Mouse (Mus musculus) spleen, adult 2 months (tissue): ENCODE data around the gene Tprkb. TPM values are rescaled to one million over a fixed set of nuclear protein-coding genes. Genes with fewer than 3 reads are reported as not detected.
"Not testable (repeated sequence)": the region's sequence is repeated elsewhere in the genome, so short reads cannot be mapped to it uniquely, and the experiment has no call there.

Experiments
- DNase-seq, 2 experiments: peaks; one replicate each; pipeline versions ENCODE4 v3.0.0 to v3.0.0-alpha.2; 2012 to 2021; ENCODE audit warnings: low spot score in 2 of 2, low read depth in 1 of 2
- H3K27ac ChIP-seq: fragments of 200-500 bp; 2 replicates; pipeline ENCODE4 v1.5.1; 2012; ENCODE audit warnings: low read length, inconsistent platforms; ENCODE audit not compliant: insufficient read depth
- H3K27me3 ChIP-seq: fragments of 200-500 bp; 2 replicates; pipeline ENCODE4 v1.6.1; 2012; ENCODE audit warnings: mild to moderate bottlenecking, moderate library complexity, low read length, inconsistent platforms; ENCODE audit not compliant: control insufficient read depth, insufficient read depth
- H3K36me3 ChIP-seq: fragments of 200-500 bp; 2 replicates; pipeline ENCODE4 v1.6.1; 2012; ENCODE audit warnings: mild to moderate bottlenecking, low read length, inconsistent platforms; ENCODE audit not compliant: control insufficient read depth, insufficient read depth
- H3K4me1 ChIP-seq: fragments of 200-500 bp; 2 replicates; pipeline ENCODE4 v1.6.1; 2011; ENCODE audit warnings: inconsistent platforms; ENCODE audit not compliant: control insufficient read depth, insufficient read depth, insufficient read length
- H3K4me3 ChIP-seq: fragments of 200-500 bp; 2 replicates; pipeline ENCODE4 v1.5.1; 2011; ENCODE audit warnings: mild to moderate bottlenecking, inconsistent platforms; ENCODE audit not compliant: insufficient read depth, insufficient read length; ENCODE audit errors: extremely low read depth
- CTCF ChIP-seq: fragments of 200-500 bp; IDR thresholded peaks from 2 replicates; pipeline ENCODE4 v1.5.1; 2011; ENCODE audit warnings: mild to moderate bottlenecking, inconsistent platforms; ENCODE audit not compliant: insufficient read depth, insufficient read length, insufficient replicate concordance; ENCODE audit errors: extremely low read depth
- POLR2A ChIP-seq: fragments of 200-500 bp; IDR thresholded peaks from 2 replicates; pipeline ENCODE4 v1.6.1; 2011; ENCODE audit warnings: low read depth, low read length, inconsistent platforms
- WGBS: fragments of 180-500 bp; shearing (Covaris S2); methylation state at CpG from one replicate; pipeline ENCODE4 v1.1.7; 2018; 5-methylcytosine and 5-hydroxymethylcytosine counted together
- polyA plus RNA-seq: library from polyadenylated mRNA; depleted of rRNA; stranded (reverse); fragments of >200 nt; gene quantifications from 2 replicates; pipeline ENCODE4 v1.2.3, GENCODE M21; 2012

Gene Tprkb
- polyA plus RNA-seq, 1 experiment = 7.2 TPM

DNA sequence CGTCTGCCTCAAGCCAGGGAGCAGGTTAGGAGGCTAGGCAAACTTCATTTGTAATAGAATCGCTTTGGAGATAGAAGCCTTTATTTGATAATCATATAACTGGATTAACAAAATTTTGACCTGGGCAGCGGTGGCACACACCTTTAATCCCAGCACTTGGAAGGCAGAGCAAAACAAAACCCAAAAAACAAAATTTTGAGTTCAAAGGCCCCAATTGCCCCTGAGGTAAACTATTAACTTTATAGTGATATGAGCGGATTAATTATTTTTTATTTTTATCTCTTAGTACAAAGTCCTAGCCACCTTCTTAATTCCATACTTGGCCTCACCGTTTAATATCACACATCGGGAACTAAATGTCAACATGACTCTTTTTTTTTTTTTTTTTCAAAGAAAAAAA, 4.9 kb downstream of the Tprkb start:
- Histone ChIP-seq H3K27ac (peak overlapping the region; percentile 64; the same call in 1 of the 2 replicates), H3K4me1 (0 out of 2 replicates have a peak, but pooled peaks cover 4% of the 10 kb centered on the region), H3K27me3 (no peaks in the 10 kb centered on the region), H3K36me3 (no peaks in the 10 kb centered on the region), H3K4me3 (peak overlapping the region; percentile 90; the same call in 1 of the 2 replicates)
- no peak for TF ChIP-seq POLR2A
- TF ChIP-seq CTCF = no peak
- WGBS = 88% methylated on average over 6 of the region's 6 CpGs
- no peak for DNase-seq

DNA sequence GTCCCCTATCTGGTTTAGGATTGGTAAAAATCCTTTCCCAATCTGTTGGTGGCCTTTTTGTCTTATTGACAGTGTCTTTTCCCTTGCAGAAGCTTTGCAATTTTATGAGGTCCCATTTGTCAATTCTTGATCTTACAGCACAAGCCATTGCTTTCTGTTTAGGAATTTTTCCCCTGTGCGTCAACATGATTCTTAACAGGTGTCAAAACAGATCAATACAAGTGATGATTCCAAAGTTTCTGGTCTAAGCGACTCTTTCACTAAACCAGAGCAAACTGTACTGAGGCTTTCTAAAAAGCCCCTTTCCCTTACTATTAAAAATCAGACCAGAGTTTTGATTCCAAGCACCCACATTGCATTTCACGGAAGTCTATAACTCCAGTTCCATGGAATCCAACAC, 6.7 kb downstream of the Tprkb start:
- 94% methylated on average over 3 of the region's 3 CpGs for whole genome bisulfite sequencing
- not testable (repeated sequence) for H3K4me3 ChIP-seq, DNase-seq, H3K27me3 ChIP-seq, H3K27ac ChIP-seq, H3K4me1 ChIP-seq, H3K36me3 ChIP-seq

DNA sequence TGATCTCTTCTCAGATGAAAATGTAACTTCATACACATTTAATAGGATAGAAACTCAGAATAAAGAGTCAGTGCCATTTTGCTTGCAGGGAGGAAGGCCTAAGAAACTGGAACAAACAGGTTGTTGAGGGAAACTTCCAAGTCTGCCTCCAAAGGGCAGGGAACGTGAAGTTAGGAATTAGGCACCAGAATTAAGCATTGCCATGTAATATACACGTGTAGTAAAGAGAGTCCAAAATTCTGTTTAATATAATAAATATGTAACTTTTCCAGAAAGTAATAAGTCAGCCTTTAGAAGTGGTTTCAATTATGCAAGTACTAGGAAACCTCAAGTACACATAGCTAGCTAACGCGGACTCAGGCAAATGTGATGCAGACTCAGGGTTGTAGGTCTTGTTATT, 7.7 kb downstream of the Tprkb start:
- WGBS = 97% methylated on average over 4 of the region's 4 CpGs
- TF ChIP-seq POLR2A (no peak), CTCF (no peak)

DNA sequence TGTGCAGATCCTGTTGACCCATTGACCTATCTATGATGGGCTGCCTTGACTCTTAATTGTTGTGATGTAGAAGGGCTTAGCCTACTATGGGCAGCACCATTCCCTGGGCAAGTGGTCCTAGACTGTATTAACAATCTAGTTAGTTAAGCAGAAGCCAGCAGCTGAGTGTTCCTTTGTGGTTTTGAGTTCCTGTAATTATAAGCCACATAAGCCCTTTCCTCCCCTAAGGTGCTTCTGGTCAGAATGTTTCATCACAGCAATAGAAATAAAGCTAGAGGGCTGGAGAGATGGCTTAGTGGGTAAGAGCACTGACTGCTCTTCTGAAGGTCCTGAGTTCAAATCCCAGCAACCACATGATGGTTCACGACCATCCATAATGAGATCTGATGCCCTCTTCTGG, 12.0 kb downstream of the Tprkb start:
- Histone ChIP-seq H3K27ac (no peak overlapping the region), H3K4me1 (no peaks in the 10 kb centered on the region), H3K36me3 (peaks cover 28% of the 10 kb centered on the region), H3K4me3 (no peak overlapping the region), H3K27me3 (no peaks in the 10 kb centered on the region)
- DNase-seq = no peak
- TF ChIP-seq POLR2A (no peak), CTCF (no peak)
- WGBS = 82% methylated on average over 1 of the region's 1 CpGs

More for the DNA sequence above, 7.7 kb downstream of the Tprkb start:
- no peaks in the 10 kb centered on the region for H3K27me3 ChIP-seq
- no peak for DNase-seq
- H3K4me3 ChIP-seq = no peak overlapping the region
- 0 out of 2 replicates have a peak, but pooled peaks cover 4% of the 10 kb centered on the region for H3K4me1 ChIP-seq
- H3K36me3 ChIP-seq = no peaks in the 10 kb centered on the region; the same call in none of the 2 replicates
- H3K27ac ChIP-seq = no peak overlapping the region

DNA sequence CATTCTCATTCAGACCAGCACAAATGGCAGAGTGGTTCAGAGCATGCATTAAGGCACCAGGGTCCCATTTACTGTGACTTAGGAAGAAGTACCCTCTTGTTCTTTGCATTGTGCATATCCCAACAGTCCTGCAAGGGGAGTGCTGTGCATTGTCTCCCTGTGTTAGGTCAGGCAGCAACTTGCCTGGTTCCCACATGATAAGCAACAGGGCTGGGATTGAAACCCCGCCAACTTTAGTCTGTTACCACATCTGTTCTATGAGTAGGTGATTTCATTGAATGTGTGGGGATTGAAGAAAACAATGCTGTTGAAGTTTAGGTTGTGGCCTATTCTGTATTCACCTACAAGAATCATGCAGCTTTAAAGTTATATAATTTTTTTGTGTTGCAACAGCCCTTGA, 15.0 kb downstream of the Tprkb start:
- DNase-seq = no peak
- 81% methylated on average over 1 of the region's 1 CpGs for WGBS
- peaks cover 35% of the 10 kb centered on the region for H3K36me3 ChIP-seq

DNA sequence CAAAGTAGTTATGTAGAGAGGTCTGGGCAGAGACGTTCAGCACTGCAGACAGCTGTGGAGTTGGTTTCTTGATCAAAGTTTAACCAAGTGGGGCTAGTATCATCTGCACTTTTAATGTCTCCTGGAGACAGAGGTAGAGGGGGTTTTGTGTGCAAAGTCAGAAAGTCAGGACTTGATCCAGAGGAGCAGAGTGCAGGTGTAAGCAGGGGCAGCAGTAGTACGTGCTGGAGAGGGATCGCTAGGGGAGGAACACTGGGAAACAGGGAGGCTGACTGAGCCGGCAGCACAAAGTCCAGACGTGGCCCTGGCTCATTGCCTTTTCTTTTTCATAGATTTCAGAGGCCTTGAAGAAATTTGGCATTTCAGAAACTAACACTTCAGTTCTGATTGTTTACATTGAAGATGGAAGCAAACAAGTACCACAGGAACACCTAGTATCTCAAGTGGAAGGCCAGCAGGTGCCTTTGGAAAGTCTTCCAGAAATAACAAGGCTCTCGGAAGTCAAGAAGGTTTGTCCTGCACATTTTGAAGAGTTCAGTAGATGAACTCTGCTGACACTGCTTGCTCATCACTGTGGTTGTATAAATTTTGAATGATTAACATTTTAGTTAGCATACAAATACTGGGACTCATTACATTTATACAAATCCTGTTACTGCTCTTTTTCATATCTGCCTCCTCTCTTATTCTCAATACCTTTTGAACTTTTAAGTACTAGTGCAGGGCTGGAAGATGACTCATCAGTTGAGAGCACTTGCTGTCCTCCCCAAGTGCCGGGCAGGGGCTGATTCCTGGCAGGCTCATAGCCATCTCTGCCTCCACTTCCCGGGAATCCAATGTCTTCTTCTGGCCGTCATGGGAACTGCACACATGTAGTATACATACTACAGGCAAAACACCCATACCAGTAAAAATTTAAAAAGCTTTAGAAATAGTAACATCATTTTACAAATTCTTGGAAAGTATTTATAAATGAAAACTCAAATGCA, 16.1 kb downstream of the Tprkb start:
- DNase-seq = no peak

More for the DNA sequence above, 15.0 kb downstream of the Tprkb start:
- no peaks in the 10 kb centered on the region for H3K4me1 ChIP-seq
- H3K27ac ChIP-seq = no peak overlapping the region
- no peaks in the 10 kb centered on the region for H3K27me3 ChIP-seq
- H3K4me3 ChIP-seq = no peak overlapping the region
- TF ChIP-seq POLR2A (no peak), CTCF (no peak)

DNA sequence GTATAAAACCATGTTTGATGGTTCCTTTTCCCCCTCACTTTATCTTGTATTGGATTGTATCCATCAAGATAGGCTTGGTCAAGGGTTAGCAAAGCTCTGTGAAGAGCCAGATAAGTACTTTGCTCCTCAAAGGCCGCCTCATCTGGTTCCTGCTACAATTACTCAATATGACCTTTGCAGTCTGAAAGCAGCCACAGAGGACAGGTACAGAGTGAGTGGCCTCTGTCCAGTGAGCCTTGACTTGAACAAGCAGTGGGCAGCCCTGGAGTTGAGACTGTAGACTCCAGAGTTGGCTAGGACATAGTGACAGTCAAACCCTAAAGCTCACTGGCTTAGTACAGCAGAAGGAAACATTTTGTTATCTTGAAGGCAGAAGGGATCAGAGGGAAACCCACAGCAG, 17.6 kb downstream of the Tprkb start:
- 81% methylated on average over 1 of the region's 1 CpGs for WGBS
- H3K4me3 ChIP-seq = no peak overlapping the region
- no peak for TF ChIP-seq CTCF
- TF ChIP-seq POLR2A = no peak
- no peak for DNase-seq
- peaks cover 35% of the 10 kb centered on the region for H3K36me3 ChIP-seq
- no peak overlapping the region for H3K27ac ChIP-seq
- no peaks in the 10 kb centered on the region for H3K4me1 ChIP-seq
- no peaks in the 10 kb centered on the region for H3K27me3 ChIP-seq

More for the DNA sequence above, 16.1 kb downstream of the Tprkb start:
- H3K27ac ChIP-seq = no peak overlapping the region
- no peak for TF ChIP-seq POLR2A
- no peaks in the 10 kb centered on the region for H3K4me1 ChIP-seq
- H3K36me3 ChIP-seq = peaks cover 35% of the 10 kb centered on the region
- WGBS = 95% methylated on average over 9 of the region's 9 CpGs
- no peaks in the 10 kb centered on the region for H3K27me3 ChIP-seq
- no peak overlapping the region for H3K4me3 ChIP-seq
